Mouse (Mus musculus): ENCODE results near the gene Kif18a. TPM values are rescaled to one million over a fixed set of nuclear protein-coding genes. Genes with fewer than 3 reads are reported as not detected.

The Kif18a gene
- polyA plus RNA-seq, 1 experiment from 2014 or later: 32.3 TPM

- H3K27ac ChIP-seq (replicated peaks; ENCODE audit: low read depth, low read length): no peak overlapping the region
- no peaks in the 10 kb centered on the region for H3K4me1 ChIP-seq (ENCODE audit: control insufficient read depth, insufficient read depth, low read length)
- no peak overlapping the region for H3K9ac ChIP-seq (ENCODE audit: low read length)
- no peak overlapping the region for H3K4me3 ChIP-seq (ENCODE audit: low read depth, low read length)
- 17% methylated on average over 1 of the region's 1 CpGs for WGBS
- ATAC-seq (ENCODE audit: insufficient number of reproducible peaks, low FRiP score, low TSS enrichment, low read depth) (no peak), DNase-seq (ENCODE audit: low spot score) (no peak)
- no peaks in the 10 kb centered on the region for H3K36me3 ChIP-seq (ENCODE audit: control insufficient read depth, insufficient read depth, low read length)
- H3K27me3 ChIP-seq (ENCODE audit: control insufficient read depth, insufficient read depth, low read length): no peaks in the 10 kb centered on the region
- no peaks in the 10 kb centered on the region for H3K9me3 ChIP-seq (ENCODE audit: control insufficient read depth, low read length)
- no peak overlapping the region for H3K4me2 ChIP-seq (ENCODE audit: low read depth, severe bottlenecking)
Observed at GRCm38 (mm10) chr2:109386211-109386610, 105.7 kb downstream of the Kif18a start.

GRCm38 (mm10) chr2:109388733-109389132 lies 108.2 kb downstream of the Kif18a start:
- DNase-seq (ENCODE audit: low spot score) (no peak), ATAC-seq (ENCODE audit: insufficient number of reproducible peaks, low FRiP score, low TSS enrichment, low read depth) (no peak)
- WGBS: 80% methylated on average over 5 of the region's 5 CpGs

GRCm38 (mm10) chr2:109389977-109390376 lies 109.4 kb downstream of the Kif18a start:
- DNase-seq (ENCODE audit: low spot score) (no peak), ATAC-seq (ENCODE audit: insufficient number of reproducible peaks, low FRiP score, low TSS enrichment, low read depth) (no peak)
- Histone ChIP-seq H3K4me1 (ENCODE audit: control insufficient read depth, insufficient read depth, low read length) (no peaks in the 10 kb centered on the region), H3K36me3 (ENCODE audit: control insufficient read depth, insufficient read depth, low read length) (no peaks in the 10 kb centered on the region), H3K27me3 (ENCODE audit: control insufficient read depth, insufficient read depth, low read length) (no peaks in the 10 kb centered on the region), H3K9me3 (ENCODE audit: control insufficient read depth, low read length) (no peaks in the 10 kb centered on the region), H3K27ac (replicated peaks; ENCODE audit: low read depth, low read length) (no peak overlapping the region), H3K4me2 (ENCODE audit: low read depth, severe bottlenecking) (no peak overlapping the region), H3K4me3 (ENCODE audit: low read depth, low read length) (no peak overlapping the region), H3K9ac (ENCODE audit: low read length) (no peak overlapping the region)
- WGBS: 33% methylated on average over 1 of the region's 1 CpGs

More at GRCm38 (mm10) chr2:109388733-109389132, 108.2 kb downstream of the Kif18a start:
- no peaks in the 10 kb centered on the region for H3K36me3 ChIP-seq (ENCODE audit: control insufficient read depth, insufficient read depth, low read length)
- H3K4me2 ChIP-seq (ENCODE audit: low read depth, severe bottlenecking): no peak overlapping the region
- H3K27me3 ChIP-seq (ENCODE audit: control insufficient read depth, insufficient read depth, low read length): no peaks in the 10 kb centered on the region
- no peaks in the 10 kb centered on the region for H3K4me1 ChIP-seq (ENCODE audit: control insufficient read depth, insufficient read depth, low read length)
- no peak overlapping the region for H3K27ac ChIP-seq (replicated peaks; ENCODE audit: low read depth, low read length)
- H3K4me3 ChIP-seq (ENCODE audit: low read depth, low read length): no peak overlapping the region
- no peak overlapping the region for H3K9ac ChIP-seq (ENCODE audit: low read length)
- H3K9me3 ChIP-seq (ENCODE audit: control insufficient read depth, low read length): no peaks in the 10 kb centered on the region

Other genes starting within 250 kb of the Kif18a start
- 7.8 and 8.3 TPM in 2 replicates for gene Mettl15, start within 50 bp of the Kif18a start, polyA plus RNA-seq (2014; fragmentation: Nextera tagmentation; extraction: Ambion mirVana)

Measured in limb, embryonic 11.5 days (tissue).